Mouse (Mus musculus): ENCODE results near the gene Hmgb1. TPM values are rescaled to one million over a fixed set of nuclear protein-coding genes. Genes with fewer than 3 reads are reported as not detected.

Gene Hmgb1
- polyA plus RNA-seq, 1 experiment from 2014 or later: 2,020 TPM

- over 99% methylated on average over 7 of the region's 7 CpGs for WGBS
- DNase-seq (ENCODE audit: low spot score): no peak
- peaks cover 24% of the 10 kb centered on the region for H3K36me3 ChIP-seq (ENCODE audit: control insufficient read depth, insufficient read depth, low read length)
Observed at GRCm38 (mm10) chr5:149215540-149215939, 31.3 kb upstream of the Hmgb1 start.

DNA sequence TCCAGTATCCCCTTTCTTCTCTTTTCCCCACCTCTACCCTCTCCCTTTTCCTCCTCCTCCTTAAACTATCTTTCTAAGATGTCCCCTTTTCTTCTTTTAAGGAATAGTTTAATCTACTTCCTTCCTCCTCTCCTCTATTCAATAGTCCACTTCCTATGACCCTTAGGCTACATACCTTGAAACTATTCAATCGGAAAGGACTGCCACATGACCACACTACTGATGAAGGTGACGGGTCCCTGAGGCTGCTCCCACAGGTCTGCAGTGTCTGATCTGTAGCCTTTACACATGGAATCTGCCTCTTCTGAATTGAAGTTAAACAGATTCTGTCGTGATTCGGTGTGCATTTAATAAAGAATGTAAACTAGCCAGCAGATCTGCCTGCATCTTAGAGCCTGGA is 28.5 kb upstream of the Hmgb1 start:
- Histone ChIP-seq H3K4me3 (ENCODE audit: low read depth, low read length) (no peak overlapping the region), H3K9me3 (ENCODE audit: control insufficient read depth, low read length) (no peaks in the 10 kb centered on the region), H3K27me3 (ENCODE audit: control insufficient read depth, insufficient read depth, low read length) (no peaks in the 10 kb centered on the region), H3K4me1 (replicated peaks; ENCODE audit: control insufficient read depth, insufficient read depth, low read length) (no peaks in the 10 kb centered on the region), H3K4me2 (ENCODE audit: low read depth, low read length, severe bottlenecking) (no peak overlapping the region), H3K9ac (ENCODE audit: low read length) (no peak overlapping the region), H3K27ac (ENCODE audit: low read depth, low read length) (no peak overlapping the region), H3K36me3 (ENCODE audit: control insufficient read depth, insufficient read depth, low read length) (peaks cover 24% of the 10 kb centered on the region)
- WGBS: 81% methylated on average over 4 of the region's 4 CpGs
- ATAC-seq (replicated peaks; ENCODE audit: low FRiP score) (no peak), DNase-seq (ENCODE audit: low spot score) (no peak)

More at GRCm38 (mm10) chr5:149215540-149215939, 31.3 kb upstream of the Hmgb1 start:
- no peak for ATAC-seq (replicated peaks; ENCODE audit: low FRiP score)
- no peaks in the 10 kb centered on the region for H3K4me1 ChIP-seq (replicated peaks; ENCODE audit: control insufficient read depth, insufficient read depth, low read length)
- no peak overlapping the region for H3K27ac ChIP-seq (ENCODE audit: low read depth, low read length)
- no peak overlapping the region for H3K4me2 ChIP-seq (ENCODE audit: low read depth, low read length, severe bottlenecking)
- no peaks in the 10 kb centered on the region for H3K27me3 ChIP-seq (ENCODE audit: control insufficient read depth, insufficient read depth, low read length)
- no peaks in the 10 kb centered on the region for H3K9me3 ChIP-seq (ENCODE audit: control insufficient read depth, low read length)
- H3K4me3 ChIP-seq (ENCODE audit: low read depth, low read length): no peak overlapping the region
- no peak overlapping the region for H3K9ac ChIP-seq (ENCODE audit: low read length)

- DNase-seq (ENCODE audit: low spot score): no peak
- no peak for ATAC-seq (replicated peaks; ENCODE audit: low FRiP score)
- no peak overlapping the region for H3K4me2 ChIP-seq (ENCODE audit: low read depth, low read length, severe bottlenecking)
- no peak overlapping the region for H3K27ac ChIP-seq (ENCODE audit: low read depth, low read length)
- no peaks in the 10 kb centered on the region for H3K27me3 ChIP-seq (ENCODE audit: control insufficient read depth, insufficient read depth, low read length)
- no peaks in the 10 kb centered on the region for H3K9me3 ChIP-seq (ENCODE audit: control insufficient read depth, low read length)
- H3K4me1 ChIP-seq (replicated peaks; ENCODE audit: control insufficient read depth, insufficient read depth, low read length): no peaks in the 10 kb centered on the region
- no peak overlapping the region for H3K4me3 ChIP-seq (ENCODE audit: low read depth, low read length)
- peaks cover 24% of the 10 kb centered on the region for H3K36me3 ChIP-seq (ENCODE audit: control insufficient read depth, insufficient read depth, low read length)
- H3K9ac ChIP-seq (ENCODE audit: low read length): no peak overlapping the region
- WGBS: 77% methylated on average over 4 of the region's 4 CpGs
Observed at GRCm38 (mm10) chr5:149211041-149211440, 26.8 kb upstream of the Hmgb1 start.

GRCm38 (mm10) chr5:149209328-149209727 is 25.0 kb upstream of the Hmgb1 start:
- 48% methylated on average over 8 of the region's 8 CpGs for WGBS
- ATAC-seq (replicated peaks; ENCODE audit: low FRiP score) (peak; percentile 39; the same call in 1 of the 2 replicates), DNase-seq (ENCODE audit: low spot score) (no peak)
- H3K4me2 ChIP-seq (ENCODE audit: low read depth, low read length, severe bottlenecking): no peak overlapping the region
- H3K36me3 ChIP-seq (ENCODE audit: control insufficient read depth, insufficient read depth, low read length): peaks cover 18% of the 10 kb centered on the region
- H3K4me3 ChIP-seq (ENCODE audit: low read depth, low read length): no peak overlapping the region
- no peaks in the 10 kb centered on the region for H3K27me3 ChIP-seq (ENCODE audit: control insufficient read depth, insufficient read depth, low read length)
- H3K4me1 ChIP-seq (replicated peaks; ENCODE audit: control insufficient read depth, insufficient read depth, low read length): no peaks in the 10 kb centered on the region
- H3K9ac ChIP-seq (ENCODE audit: low read length): no peak overlapping the region
- no peak overlapping the region for H3K27ac ChIP-seq (ENCODE audit: low read depth, low read length)
- H3K9me3 ChIP-seq (ENCODE audit: control insufficient read depth, low read length): no peaks in the 10 kb centered on the region

- DNase-seq (ENCODE audit: low spot score): no peak
- Histone ChIP-seq H3K27ac (ENCODE audit: low read depth, low read length) (no peak overlapping the region), H3K9ac (ENCODE audit: low read length) (no peak overlapping the region), H3K27me3 (ENCODE audit: control insufficient read depth, insufficient read depth, low read length) (no peaks in the 10 kb centered on the region), H3K9me3 (ENCODE audit: control insufficient read depth, low read length) (no peaks in the 10 kb centered on the region), H3K4me1 (replicated peaks; ENCODE audit: control insufficient read depth, insufficient read depth, low read length) (no peaks in the 10 kb centered on the region), H3K36me3 (ENCODE audit: control insufficient read depth, insufficient read depth, low read length) (peaks cover 17% of the 10 kb centered on the region), H3K4me3 (ENCODE audit: low read depth, low read length) (no peak overlapping the region), H3K4me2 (ENCODE audit: low read depth, low read length, severe bottlenecking) (no peak overlapping the region)
- ATAC-seq (replicated peaks; ENCODE audit: low FRiP score): no peak
- 91% methylated on average over 7 of the region's 7 CpGs for WGBS
Observed at GRCm38 (mm10) chr5:149208776-149209175, 24.5 kb upstream of the Hmgb1 start.

DNA sequence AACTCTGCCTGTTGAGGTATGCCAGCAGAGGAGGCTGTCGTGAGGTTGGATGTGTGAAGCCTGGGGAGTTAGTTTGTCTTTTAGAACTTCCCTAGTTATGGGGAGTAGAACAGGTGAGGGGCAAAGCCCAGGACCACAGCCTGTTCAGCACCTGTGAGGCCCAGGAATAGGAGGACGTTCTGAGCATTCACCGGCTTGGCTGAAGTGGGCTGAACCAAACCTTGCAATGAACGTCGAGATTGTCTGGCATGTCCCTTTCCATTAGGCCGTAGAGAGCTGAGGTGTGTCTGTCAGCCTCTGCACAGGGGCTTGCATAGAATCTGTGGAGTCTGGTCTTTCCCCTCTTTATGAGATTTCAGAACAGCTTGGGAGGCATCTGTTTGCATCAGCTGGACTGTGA is 23.4 kb upstream of the Hmgb1 start:
- no peak for DNase-seq (ENCODE audit: low spot score)
- Histone ChIP-seq H3K27me3 (ENCODE audit: control insufficient read depth, insufficient read depth, low read length) (no peaks in the 10 kb centered on the region), H3K4me3 (ENCODE audit: low read depth, low read length) (no peak overlapping the region), H3K4me1 (replicated peaks; ENCODE audit: control insufficient read depth, insufficient read depth, low read length) (no peaks in the 10 kb centered on the region), H3K36me3 (ENCODE audit: control insufficient read depth, insufficient read depth, low read length) (peaks cover 9% of the 10 kb centered on the region), H3K27ac (ENCODE audit: low read depth, low read length) (no peak overlapping the region), H3K9me3 (ENCODE audit: control insufficient read depth, low read length) (no peaks in the 10 kb centered on the region), H3K9ac (ENCODE audit: low read length) (no peak overlapping the region), H3K4me2 (ENCODE audit: low read depth, low read length, severe bottlenecking) (no peak overlapping the region)
- WGBS: 91% methylated on average over 6 of the region's 6 CpGs
- no peak for ATAC-seq (replicated peaks; ENCODE audit: low FRiP score)

DNA sequence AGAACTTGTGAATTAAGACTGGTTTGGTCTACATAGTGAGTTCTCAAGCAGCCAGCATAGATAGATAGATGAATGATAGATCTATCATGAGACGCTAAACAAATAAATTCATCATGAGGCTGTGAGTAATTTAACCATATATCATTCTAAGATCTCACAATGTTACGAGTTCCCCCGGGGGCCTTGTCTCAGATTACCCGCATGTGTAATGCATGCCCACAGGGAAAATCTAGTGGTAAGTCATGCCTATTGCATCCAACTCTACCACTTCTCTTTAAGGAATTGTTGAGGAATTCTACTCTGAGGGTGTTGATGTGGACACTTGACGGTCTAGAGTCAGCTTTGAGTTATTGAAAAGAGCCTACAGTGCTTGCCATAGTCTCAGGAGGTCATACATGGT is 22.0 kb upstream of the Hmgb1 start:
- H3K27me3 ChIP-seq (ENCODE audit: control insufficient read depth, insufficient read depth, low read length): no peaks in the 10 kb centered on the region
- no peak for DNase-seq (ENCODE audit: low spot score)
- no peak overlapping the region for H3K4me3 ChIP-seq (ENCODE audit: low read depth, low read length)
- H3K27ac ChIP-seq (ENCODE audit: low read depth, low read length): no peak overlapping the region
- H3K9me3 ChIP-seq (ENCODE audit: control insufficient read depth, low read length): no peaks in the 10 kb centered on the region
- 94% methylated on average over 5 of the region's 5 CpGs for WGBS
- H3K4me2 ChIP-seq (ENCODE audit: low read depth, low read length, severe bottlenecking): no peak overlapping the region
- H3K9ac ChIP-seq (ENCODE audit: low read length): no peak overlapping the region
- peaks cover 15% of the 10 kb centered on the region for H3K36me3 ChIP-seq (ENCODE audit: control insufficient read depth, insufficient read depth, low read length)
- ATAC-seq (replicated peaks; ENCODE audit: low FRiP score): no peak
- H3K4me1 ChIP-seq (replicated peaks; ENCODE audit: control insufficient read depth, insufficient read depth, low read length): no peaks in the 10 kb centered on the region

- H3K27me3 ChIP-seq (ENCODE audit: control insufficient read depth, insufficient read depth, low read length): no peaks in the 10 kb centered on the region
- ATAC-seq (replicated peaks; ENCODE audit: low FRiP score): no peak
- H3K4me2 ChIP-seq (ENCODE audit: low read depth, low read length, severe bottlenecking): no peak overlapping the region
- no peak overlapping the region for H3K27ac ChIP-seq (ENCODE audit: low read depth, low read length)
- H3K4me1 ChIP-seq (replicated peaks; ENCODE audit: control insufficient read depth, insufficient read depth, low read length): no peaks in the 10 kb centered on the region
- WGBS: 88% methylated on average over 8 of the region's 8 CpGs
- H3K9me3 ChIP-seq (ENCODE audit: control insufficient read depth, low read length): no peaks in the 10 kb centered on the region
- peaks cover 15% of the 10 kb centered on the region for H3K36me3 ChIP-seq (ENCODE audit: control insufficient read depth, insufficient read depth, low read length)
- no peak for DNase-seq (ENCODE audit: low spot score)
- H3K9ac ChIP-seq (ENCODE audit: low read length): no peak overlapping the region
- H3K4me3 ChIP-seq (ENCODE audit: low read depth, low read length): no peak overlapping the region
Observed at GRCm38 (mm10) chr5:149205265-149205664, 21.0 kb upstream of the Hmgb1 start.

DNA sequence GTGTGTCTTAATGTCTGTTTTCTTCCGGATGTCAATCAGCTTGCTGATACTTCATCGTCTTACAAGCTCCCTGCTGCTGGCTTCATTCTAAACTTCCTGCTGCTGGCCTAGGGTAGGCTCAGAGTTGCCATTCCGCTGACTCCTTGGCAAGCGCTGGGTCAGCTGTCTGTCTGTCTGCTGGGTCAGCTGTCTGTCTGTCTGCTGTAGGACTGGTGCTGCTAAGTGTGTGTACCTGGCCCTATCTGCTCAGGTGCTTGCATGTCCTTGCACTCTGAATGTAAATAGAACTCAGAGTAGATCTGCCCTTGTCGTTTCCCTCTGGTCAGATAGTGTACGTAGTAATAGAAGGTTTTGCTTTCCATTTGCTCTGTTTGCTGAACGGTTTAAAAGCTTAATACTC is 20.5 kb upstream of the Hmgb1 start:
- no peak for ATAC-seq (replicated peaks; ENCODE audit: low FRiP score)
- Histone ChIP-seq H3K27me3 (ENCODE audit: control insufficient read depth, insufficient read depth, low read length) (no peaks in the 10 kb centered on the region), H3K9me3 (ENCODE audit: control insufficient read depth, low read length) (no peaks in the 10 kb centered on the region), H3K4me2 (ENCODE audit: low read depth, low read length, severe bottlenecking) (no peak overlapping the region), H3K4me3 (ENCODE audit: low read depth, low read length) (no peak overlapping the region), H3K27ac (ENCODE audit: low read depth, low read length) (no peak overlapping the region), H3K36me3 (ENCODE audit: control insufficient read depth, insufficient read depth, low read length) (peaks cover 15% of the 10 kb centered on the region), H3K9ac (ENCODE audit: low read length) (no peak overlapping the region), H3K4me1 (replicated peaks; ENCODE audit: control insufficient read depth, insufficient read depth, low read length) (no peaks in the 10 kb centered on the region)
- WGBS: 96% methylated on average over 7 of the region's 7 CpGs
- no peak for DNase-seq (ENCODE audit: low spot score)
